Mouse (Mus musculus): ENCODE data around the gene Zcchc24. TPM values are rescaled to one million over a fixed set of nuclear protein-coding genes. Genes with fewer than 3 reads are reported as not detected.

Zcchc24 gene
- polyA plus RNA-seq, 1 experiment, result 11.2 TPM

- DNase-seq (ENCODE audit: low read depth, low spot score), result no peak
- WGBS, result under 1% methylated on average over 70 of the region's 70 CpGs
Observed at GRCm38 (mm10) chr14:25693888-25694568, 74.8 kb downstream of the Zcchc24 start, which contains the start of gene Ppif. Ppif (plus strand) TSS chr14:25694154.

DNA sequence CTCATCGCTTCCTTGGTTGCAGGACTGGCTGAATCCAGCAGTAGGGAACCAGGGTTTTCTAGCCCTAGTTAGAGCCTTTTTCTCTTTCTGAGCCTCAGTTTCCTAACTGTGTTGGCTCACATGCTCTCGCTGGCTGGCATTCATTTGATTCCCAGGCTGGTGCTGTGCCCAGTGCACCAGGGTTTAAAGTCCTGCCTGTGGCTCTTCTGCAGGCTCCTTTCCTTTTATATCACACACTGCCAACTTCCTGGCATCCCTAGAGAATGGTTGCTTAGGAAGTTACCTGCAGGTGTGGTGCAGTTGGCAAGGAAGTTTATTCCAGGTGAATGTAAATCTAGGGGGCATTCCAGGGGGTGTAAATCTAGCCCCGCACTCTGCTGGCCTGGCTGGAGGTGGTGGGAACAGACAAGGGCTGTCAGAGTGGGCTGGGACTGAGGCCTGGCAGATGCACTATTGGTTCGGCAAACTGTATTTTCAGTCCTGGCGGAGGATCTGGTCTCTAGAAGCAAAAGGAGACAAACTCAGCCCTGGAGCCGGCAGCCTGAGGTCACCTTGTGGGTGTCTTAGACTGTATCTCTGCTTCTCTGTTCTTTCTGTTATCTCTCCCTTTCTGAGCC lies 75.5 kb downstream of the Zcchc24 start:
- WGBS, result 24% methylated on average over 6 of the region's 6 CpGs
- no peak for DNase-seq (ENCODE audit: low read depth, low spot score)

DNA sequence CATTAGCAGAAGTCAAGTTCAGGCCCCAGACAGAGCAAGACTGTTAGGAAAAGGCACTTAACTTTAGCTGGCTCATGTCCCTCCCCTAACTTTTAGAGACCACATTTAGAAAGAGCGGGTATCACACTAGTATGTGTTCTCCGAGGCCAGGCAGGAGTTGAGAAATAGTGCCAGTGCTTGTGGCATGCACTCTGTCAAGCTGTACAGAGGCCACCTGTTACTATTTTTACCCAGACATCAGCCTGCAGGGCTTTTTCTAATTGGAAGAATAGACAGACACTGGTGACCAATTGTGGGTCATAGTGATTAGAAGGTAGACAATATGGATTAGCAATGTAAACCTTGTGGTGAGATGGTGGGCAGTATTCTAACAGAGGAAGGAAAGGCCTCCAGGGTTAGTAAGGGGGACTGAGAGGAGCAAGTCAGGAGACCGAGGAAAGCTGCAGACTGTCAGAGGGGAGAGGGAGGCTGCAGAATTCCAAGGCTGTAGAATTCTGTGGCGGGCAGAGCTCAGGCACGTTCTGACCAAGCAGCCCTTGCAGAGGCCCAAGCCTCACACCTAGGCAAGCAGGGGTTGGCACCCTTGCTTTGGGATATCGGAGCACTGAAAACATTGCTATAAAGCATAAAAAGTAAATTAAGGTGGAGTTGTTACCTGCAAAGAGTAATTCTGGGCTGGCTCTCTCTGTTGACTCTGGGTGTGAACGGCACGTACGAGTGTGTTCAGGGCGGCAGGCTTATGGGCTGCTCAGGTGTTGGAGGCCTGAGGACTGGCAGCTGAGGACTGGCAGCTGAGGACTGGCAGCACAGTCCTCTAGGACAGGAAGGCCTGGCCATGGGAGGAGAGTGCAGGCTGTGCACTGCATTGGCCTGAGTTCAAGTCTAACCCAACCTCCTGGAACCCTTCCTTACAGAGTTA lies 81.6 kb downstream of the Zcchc24 start:
- no peak for DNase-seq (ENCODE audit: low read depth, low spot score)

GRCm38 (mm10) chr14:25686216-25686945 lies 82.5 kb downstream of the Zcchc24 start:
- 19% methylated on average over 7 of the region's 7 CpGs for WGBS
- DNase-seq (ENCODE audit: low read depth, low spot score), result no peak

More for the DNA sequence above, 81.6 kb downstream of the Zcchc24 start:
- WGBS, result 28% methylated on average over 10 of the region's 10 CpGs

DNA sequence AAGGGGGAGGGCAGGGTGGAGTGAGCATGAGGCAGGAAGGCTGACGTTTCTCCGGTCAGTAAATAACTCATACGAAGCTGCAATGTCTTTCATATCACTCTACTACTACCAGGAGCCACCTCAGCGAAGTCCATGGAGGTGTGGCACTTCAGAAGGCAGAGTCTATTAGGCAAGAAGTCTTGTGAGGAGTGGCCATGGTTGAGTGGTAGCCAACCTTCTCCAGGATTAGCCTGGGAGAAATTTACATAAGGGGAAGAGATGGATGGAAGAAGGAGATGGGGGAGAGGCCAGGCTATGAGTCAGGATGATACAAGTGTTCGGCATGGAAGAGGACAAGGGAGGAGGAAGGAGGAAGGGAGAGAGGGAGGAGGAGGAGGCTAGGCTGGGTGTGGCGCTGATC lies 86.8 kb downstream of the Zcchc24 start:
- DNase-seq (ENCODE audit: low read depth, low spot score), result no peak
- WGBS, result 31% methylated on average over 6 of the region's 6 CpGs

DNA sequence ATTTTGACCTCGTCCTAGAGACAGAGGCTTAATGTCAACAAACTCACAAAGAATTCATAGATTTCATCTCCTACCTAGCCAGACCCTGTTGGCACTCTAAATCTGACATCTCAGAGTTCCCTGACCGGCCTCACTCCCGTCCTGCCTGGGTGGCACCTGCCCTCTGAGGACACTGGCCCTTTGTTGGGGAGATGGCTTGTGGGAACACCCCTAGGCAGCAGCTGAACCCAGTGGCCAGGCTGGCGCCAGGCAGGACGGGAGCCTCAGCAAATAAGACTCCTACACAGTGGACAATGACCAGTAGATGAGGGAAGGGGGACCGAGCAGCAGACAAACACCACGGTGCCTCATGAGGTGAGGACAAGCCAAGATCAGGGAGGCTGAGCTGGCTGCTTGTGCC lies 89.2 kb downstream of the Zcchc24 start:
- 65% methylated on average over 7 of the region's 7 CpGs for WGBS
- no peak for DNase-seq (ENCODE audit: low read depth, low spot score)

DNA sequence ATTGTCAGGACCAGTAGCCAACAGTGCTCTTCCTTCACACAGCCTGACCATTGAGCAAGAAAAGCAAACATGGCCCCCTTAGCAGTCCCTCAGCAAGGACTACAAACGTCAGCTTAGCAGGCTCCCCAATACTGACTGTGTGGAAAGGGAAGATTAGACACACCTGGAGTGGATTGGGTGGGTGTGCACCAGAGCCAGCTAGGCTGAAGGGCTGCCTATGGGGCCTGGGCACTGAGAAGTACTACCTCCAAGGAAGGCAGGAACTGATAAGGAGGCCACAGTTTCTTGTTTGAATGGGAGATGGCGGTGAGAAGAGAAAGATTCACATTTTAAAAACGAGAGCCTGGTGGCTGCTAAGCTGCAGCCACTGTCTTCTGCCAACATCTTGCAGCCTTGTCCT lies 101.3 kb downstream of the Zcchc24 start:
- no peak for DNase-seq (ENCODE audit: low read depth, low spot score)
- WGBS, result 69% methylated on average over 3 of the region's 3 CpGs

DNA sequence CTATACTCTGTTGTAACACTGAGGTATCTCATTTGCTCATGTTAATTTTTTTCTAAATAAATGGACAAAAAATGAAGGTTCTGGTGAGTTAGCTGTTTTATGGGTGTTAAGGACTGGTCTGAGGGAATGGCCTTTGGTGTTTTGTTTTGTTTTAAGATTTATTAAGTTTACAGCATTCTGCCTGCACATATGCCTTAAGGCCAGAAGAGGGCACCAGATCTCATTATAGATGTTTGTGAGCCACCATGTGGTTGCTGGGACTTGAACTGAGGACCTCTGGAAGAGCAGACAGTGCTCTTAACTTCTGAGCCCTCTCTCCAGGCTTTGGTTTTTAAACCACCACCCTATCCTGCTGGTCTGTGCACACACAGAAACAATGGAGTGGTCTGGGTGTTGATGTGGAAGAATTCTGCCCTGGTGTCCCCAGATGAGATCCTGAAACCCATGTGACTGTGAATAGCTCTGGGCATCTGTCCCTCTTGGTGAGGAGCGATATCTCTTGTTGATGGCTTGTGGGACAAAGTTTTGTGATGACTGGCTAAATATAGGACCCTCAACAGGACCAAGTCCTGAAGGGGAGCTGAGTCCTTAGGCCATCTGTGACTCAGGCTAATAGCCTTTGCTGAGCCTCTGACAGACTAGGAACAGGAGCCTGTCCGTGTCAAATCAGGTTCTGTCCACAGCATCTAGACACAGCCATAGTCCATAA lies 102.0 kb downstream of the Zcchc24 start:
- 76% methylated on average over 2 of the region's 2 CpGs for WGBS
- DNase-seq (ENCODE audit: low read depth, low spot score), result no peak

GRCm38 (mm10) chr14:25665314-25665970 lies 103.4 kb downstream of the Zcchc24 start:
- DNase-seq (ENCODE audit: low read depth, low spot score), result no peak
- 89% methylated on average over 19 of the region's 19 CpGs for WGBS

GRCm38 (mm10) chr14:25664310-25664695 lies 104.5 kb downstream of the Zcchc24 start:
- 85% methylated on average over 7 of the region's 7 CpGs for WGBS

DNA sequence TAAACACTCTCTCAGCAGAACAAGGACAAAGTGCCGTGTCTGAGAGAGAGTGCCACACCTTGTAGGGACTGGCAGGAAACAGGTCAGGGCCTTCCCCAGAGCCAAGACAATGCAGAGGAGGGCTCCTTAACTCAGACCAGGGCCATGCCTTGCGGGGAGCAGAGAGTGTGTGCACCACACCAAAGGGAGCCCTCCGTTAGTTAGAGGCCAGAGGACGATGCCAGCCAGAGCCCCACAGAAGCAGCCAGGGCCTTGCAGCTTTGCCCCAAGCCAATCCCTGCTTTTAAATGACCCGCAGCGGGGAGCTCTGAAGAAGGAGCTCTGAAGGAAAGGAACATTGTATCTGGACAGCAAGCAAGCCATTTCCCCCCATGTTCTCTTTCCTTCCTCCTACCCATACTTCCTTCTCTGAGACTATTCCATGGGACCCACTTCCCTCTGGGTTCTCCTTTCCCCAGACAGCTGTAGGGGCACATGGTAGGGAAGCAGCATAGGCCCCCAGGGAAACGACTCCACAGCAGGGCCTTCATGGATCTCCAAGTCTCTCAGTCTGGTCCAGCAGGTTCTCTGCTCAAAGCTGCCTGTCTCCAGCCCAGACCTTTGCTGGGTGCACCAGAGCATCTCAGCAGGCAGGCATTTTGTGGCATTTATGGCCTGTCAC lies 105.1 kb downstream of the Zcchc24 start:
- 78% methylated on average over 7 of the region's 7 CpGs for WGBS
- DNase-seq (ENCODE audit: low read depth, low spot score), result no peak

More at GRCm38 (mm10) chr14:25664310-25664695, 104.5 kb downstream of the Zcchc24 start:
- no peak for DNase-seq (ENCODE audit: low read depth, low spot score)

Other genes starting within 250 kb of the Zcchc24 start
- 83.9 and 87.8 TPM in 2 replicates for gene Ppif, start 74.9 kb downstream of the Zcchc24 start, polyA plus RNA-seq (2012; rRNA removed)
- gene Anxa11, start 73.1 kb upstream of the Zcchc24 start, polyA plus RNA-seq (2012; rRNA removed), result 119 and 155 TPM in 2 replicates
- gene Plac9a, start 134.1 kb upstream of the Zcchc24 start, polyA plus RNA-seq (2012; rRNA removed), result 0.37 and 1.3 TPM in 2 replicates
- 4.0 and 5.2 TPM in 2 replicates for gene Tmem254a, start 158.6 kb upstream of the Zcchc24 start, polyA plus RNA-seq (2012; rRNA removed)
- 0.15 and 0.33 TPM in 2 replicates for gene Cphx1, start 169.3 kb upstream of the Zcchc24 start, polyA plus RNA-seq (2012; rRNA removed)
- gene Duxbl1, start 209.5 kb upstream of the Zcchc24 start, polyA plus RNA-seq (2012; rRNA removed), result 0.08 TPM in 1 of 2 replicates, not detected in the other

Data from large intestine, adult 2 months (tissue).